ENCODE assay signal across 21 mouse cellular contexts in the genomic region with DNA sequence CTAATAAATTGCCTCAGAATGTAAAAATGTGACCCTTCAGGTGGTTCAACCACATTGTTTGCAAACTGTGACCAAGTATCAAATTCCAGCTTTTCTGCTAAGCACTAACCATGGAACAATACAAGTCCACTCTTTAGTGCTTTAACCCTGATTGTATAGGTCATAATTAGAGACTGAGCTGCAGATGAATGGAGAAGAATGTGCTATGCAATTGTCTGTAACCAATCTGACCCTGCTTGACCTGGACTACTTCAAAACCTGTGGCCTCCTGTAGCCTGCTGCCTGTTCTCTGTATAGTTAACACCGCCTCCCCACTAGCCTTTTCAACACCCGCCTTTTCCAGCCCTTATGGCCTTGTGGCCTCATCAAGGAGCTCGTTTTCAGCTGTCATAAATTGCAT.
DNase-seq lines count a peak whose midpoint lies in the region; ATAC-seq and TF ChIP-seq lines count a peak whose summit lies in the region.
"Had no signal": no experiment of that assay in that cellular context is flagged by ENCODE, and none has a peak within 500 bp of the region (broad histone marks: within the 10 kb centered on the region; RNA-seq: fewer than 3 reads in every experiment).

No protein-coding gene starts in this region.

- 9% methylated on average over 3 of the region's 3 CpGs for WGBS in forebrain, embryonic 11.5 days
- 6% methylated on average over 3 of the region's 3 CpGs for WGBS in forebrain, embryonic 13.5 days
- WGBS in embryonic facial prominence, embryonic 11.5 days = 21% methylated on average over 3 of the region's 3 CpGs
- 5% methylated on average over 3 of the region's 3 CpGs for WGBS in limb, embryonic 11.5 days
- WGBS in liver, embryonic 12.5 days (ENCODE audit: insufficient replicate concordance) = 41% methylated on average over 3 of the region's 3 CpGs

- ATAC-seq in forebrain, embryonic 11.5 days (replicated peaks; ENCODE audit: low FRiP score) = peak; percentile 46; the same call in 1 of the 2 replicates
- ATAC-seq in forebrain, embryonic 13.5 days = no peak
- ATAC-seq in embryonic facial prominence, embryonic 11.5 days (replicated peaks; ENCODE audit: insufficient number of reproducible peaks, low FRiP score, low TSS enrichment, low read depth) = peak; percentile 76
- ATAC-seq in limb, embryonic 11.5 days (ENCODE audit: insufficient number of reproducible peaks, low FRiP score, low TSS enrichment, low read depth) = peak; percentile 54
- ATAC-seq in liver, embryonic 12.5 days = no peak
- ATAC-seq: liver, postnatal 0 days had no signal

- peaks cover 7% of the 10 kb centered on the region; the same call in 1 of the 2 replicates for H3K27me3 ChIP-seq in forebrain, embryonic 11.5 days (ENCODE audit: control insufficient read depth, insufficient read depth, low read length)
- peaks cover 12% of the 10 kb centered on the region; the same call in 1 of the 2 replicates for H3K27me3 ChIP-seq in forebrain, embryonic 13.5 days
- no peaks in the 10 kb centered on the region for H3K27me3 ChIP-seq in embryonic facial prominence, embryonic 11.5 days (ENCODE audit: control insufficient read depth, insufficient read depth, low read length)
- H3K27me3 ChIP-seq in limb, embryonic 11.5 days (ENCODE audit: control insufficient read depth, insufficient read depth, low read length) = no peaks in the 10 kb centered on the region
- H3K27me3 ChIP-seq in liver, embryonic 12.5 days (replicated peaks) = no peaks in the 10 kb centered on the region
- H3K27me3 ChIP-seq: megakaryocyte, embryonic 14.5 days had no signal

- no peak for DNase-seq in forebrain, embryonic 11.5 days (ENCODE audit: low spot score)
- peak; percentile 5 for DNase-seq in brain, embryonic 14.5 days (ENCODE audit: low read depth)
- DNase-seq in embryonic facial prominence, embryonic 11.5 days (ENCODE audit: low spot score) = peak; percentile 53
- DNase-seq in limb, embryonic 11.5 days (ENCODE audit: low spot score) = peak; percentile 55
- DNase-seq in ovary, adult 18-20 months (ENCODE audit: low spot score) = no peak
- DNase-seq in MN1 (ENCODE audit: low spot score) = no peak
- DNase-seq: adrenal gland, postnatal 14 days; cerebellum, adult 11-12 months; cerebellum, postnatal 14 days; gastrocnemius, postnatal 14 days; heart, adult 2 months; heart, postnatal 36 days; layer of hippocampus, postnatal 36 days; liver; liver, postnatal 0 days; lung, postnatal 14 days had no signal

- H3K4me3 ChIP-seq in forebrain, embryonic 11.5 days (ENCODE audit: low read depth, low read length) = no peak overlapping the region
- H3K4me3 ChIP-seq in forebrain, embryonic 13.5 days = no peak overlapping the region
- no peak overlapping the region for H3K4me3 ChIP-seq in embryonic facial prominence, embryonic 11.5 days (ENCODE audit: low read depth, low read length)
- H3K4me3 ChIP-seq in limb, embryonic 11.5 days (ENCODE audit: low read depth, low read length) = no peak overlapping the region
- no peak overlapping the region for H3K4me3 ChIP-seq in liver, embryonic 12.5 days
- H3K4me3 ChIP-seq: forebrain, embryonic 12.5 days; heart, adult 2 months; megakaryocyte, embryonic 14.5 days had no signal

- no peak overlapping the region for H3K4me2 ChIP-seq in forebrain, embryonic 11.5 days (ENCODE audit: low read depth, low read length, severe bottlenecking)
- H3K4me2 ChIP-seq in forebrain, embryonic 13.5 days = no peak overlapping the region
- no peak overlapping the region for H3K4me2 ChIP-seq in embryonic facial prominence, embryonic 11.5 days (ENCODE audit: low read depth, low read length)
- H3K4me2 ChIP-seq in limb, embryonic 11.5 days (ENCODE audit: low read depth, severe bottlenecking) = no peak overlapping the region
- H3K4me2 ChIP-seq in liver, embryonic 12.5 days = no peak overlapping the region
- H3K4me2 ChIP-seq: forebrain, embryonic 12.5 days had no signal

- H3K4me1 ChIP-seq in forebrain, embryonic 11.5 days (replicated peaks; ENCODE audit: control insufficient read depth, insufficient read depth, low read length) = no peaks in the 10 kb centered on the region
- no peaks in the 10 kb centered on the region for H3K4me1 ChIP-seq in forebrain, embryonic 13.5 days
- H3K4me1 ChIP-seq in embryonic facial prominence, embryonic 11.5 days (ENCODE audit: control insufficient read depth, insufficient read depth, low read length) = no peaks in the 10 kb centered on the region
- H3K4me1 ChIP-seq in limb, embryonic 11.5 days (ENCODE audit: control insufficient read depth, insufficient read depth, low read length) = peaks cover 7% of the 10 kb centered on the region; the same call in 1 of the 2 replicates
- no peaks in the 10 kb centered on the region for H3K4me1 ChIP-seq in liver, embryonic 12.5 days
- H3K4me1 ChIP-seq: forebrain, embryonic 12.5 days; megakaryocyte, embryonic 14.5 days had no signal

- H3K36me3 ChIP-seq in forebrain, embryonic 11.5 days (ENCODE audit: control insufficient read depth, insufficient read depth, low read length) = no peaks in the 10 kb centered on the region
- H3K36me3 ChIP-seq in forebrain, embryonic 13.5 days (ENCODE audit: poor library complexity, severe bottlenecking) = no peaks in the 10 kb centered on the region
- H3K36me3 ChIP-seq in embryonic facial prominence, embryonic 11.5 days (replicated peaks; ENCODE audit: control insufficient read depth, insufficient read depth, low read depth, low read length) = no peaks in the 10 kb centered on the region
- H3K36me3 ChIP-seq in limb, embryonic 11.5 days (ENCODE audit: control insufficient read depth, insufficient read depth, low read length) = no peaks in the 10 kb centered on the region
- H3K36me3 ChIP-seq in liver, embryonic 12.5 days = no peaks in the 10 kb centered on the region
- H3K36me3 ChIP-seq: forebrain, embryonic 12.5 days; G1E had no signal

- no peak overlapping the region for H3K27ac ChIP-seq in forebrain, embryonic 11.5 days (ENCODE audit: low read depth, low read length)
- H3K27ac ChIP-seq in forebrain, embryonic 13.5 days = no peak overlapping the region
- H3K27ac ChIP-seq in embryonic facial prominence, embryonic 11.5 days (replicated peaks; ENCODE audit: low read depth, low read length) = no peak overlapping the region
- H3K27ac ChIP-seq in limb, embryonic 11.5 days (replicated peaks; ENCODE audit: low read depth, low read length) = no peak overlapping the region
- no peak overlapping the region for H3K27ac ChIP-seq in liver, embryonic 12.5 days
- H3K27ac ChIP-seq: forebrain, embryonic 12.5 days; heart, adult 2 months had no signal

- TF ChIP-seq POLR2A in brain, embryonic 14.5 days (IDR thresholded peaks at IDR 0.05; ENCODE audit: borderline replicate concordance, extremely low read depth, insufficient read depth, insufficient read length, poor library complexity, severe bottlenecking) = no peak

- H3K9me3 ChIP-seq in forebrain, embryonic 11.5 days (ENCODE audit: control insufficient read depth, low read length) = no peaks in the 10 kb centered on the region
- H3K9me3 ChIP-seq in forebrain, embryonic 13.5 days (replicated peaks) = no peaks in the 10 kb centered on the region
- H3K9me3 ChIP-seq in embryonic facial prominence, embryonic 11.5 days (replicated peaks; ENCODE audit: control insufficient read depth, low read length) = no peaks in the 10 kb centered on the region
- H3K9me3 ChIP-seq in limb, embryonic 11.5 days (ENCODE audit: control insufficient read depth, low read length) = no peaks in the 10 kb centered on the region
- no peaks in the 10 kb centered on the region for H3K9me3 ChIP-seq in liver, embryonic 12.5 days (replicated peaks)
- H3K9me3 ChIP-seq: forebrain, embryonic 12.5 days; G1E; megakaryocyte, embryonic 14.5 days had no signal

- no peak overlapping the region for H3K9ac ChIP-seq in forebrain, embryonic 11.5 days (ENCODE audit: low read length)
- H3K9ac ChIP-seq in forebrain, embryonic 13.5 days = no peak overlapping the region
- no peak overlapping the region for H3K9ac ChIP-seq in embryonic facial prominence, embryonic 11.5 days (replicated peaks; ENCODE audit: low read length)
- no peak overlapping the region for H3K9ac ChIP-seq in limb, embryonic 11.5 days (ENCODE audit: low read length)
- H3K9ac ChIP-seq in liver, embryonic 12.5 days = no peak overlapping the region
- H3K9ac ChIP-seq: forebrain, embryonic 12.5 days; liver, postnatal 0 days had no signal

- no peak for TF ChIP-seq CTCF in brain, embryonic 14.5 days (IDR thresholded peaks at IDR 0.05; ENCODE audit: borderline replicate concordance, extremely low read depth, insufficient read depth, insufficient read length)

Comparison
In these comparisons a context has a peak if more than half of its experiments do, and no peak if none do; other contexts are left out.
1. ATAC-seq: peak in forebrain, embryonic 11.5 days (single experiment), embryonic facial prominence, embryonic 11.5 days (single experiment) and limb, embryonic 11.5 days (single experiment); none in forebrain, embryonic 13.5 days (single experiment) and liver, embryonic 12.5 days (single experiment).
2. DNase-seq: peak in brain, embryonic 14.5 days (single experiment), embryonic facial prominence, embryonic 11.5 days (single experiment) and limb, embryonic 11.5 days (single experiment); none in forebrain, embryonic 11.5 days (single experiment), ovary, adult 18-20 months (single experiment) and MN1 (single experiment).